ENCODE assay signal across 8 mouse cellular contexts in the genomic region with DNA sequence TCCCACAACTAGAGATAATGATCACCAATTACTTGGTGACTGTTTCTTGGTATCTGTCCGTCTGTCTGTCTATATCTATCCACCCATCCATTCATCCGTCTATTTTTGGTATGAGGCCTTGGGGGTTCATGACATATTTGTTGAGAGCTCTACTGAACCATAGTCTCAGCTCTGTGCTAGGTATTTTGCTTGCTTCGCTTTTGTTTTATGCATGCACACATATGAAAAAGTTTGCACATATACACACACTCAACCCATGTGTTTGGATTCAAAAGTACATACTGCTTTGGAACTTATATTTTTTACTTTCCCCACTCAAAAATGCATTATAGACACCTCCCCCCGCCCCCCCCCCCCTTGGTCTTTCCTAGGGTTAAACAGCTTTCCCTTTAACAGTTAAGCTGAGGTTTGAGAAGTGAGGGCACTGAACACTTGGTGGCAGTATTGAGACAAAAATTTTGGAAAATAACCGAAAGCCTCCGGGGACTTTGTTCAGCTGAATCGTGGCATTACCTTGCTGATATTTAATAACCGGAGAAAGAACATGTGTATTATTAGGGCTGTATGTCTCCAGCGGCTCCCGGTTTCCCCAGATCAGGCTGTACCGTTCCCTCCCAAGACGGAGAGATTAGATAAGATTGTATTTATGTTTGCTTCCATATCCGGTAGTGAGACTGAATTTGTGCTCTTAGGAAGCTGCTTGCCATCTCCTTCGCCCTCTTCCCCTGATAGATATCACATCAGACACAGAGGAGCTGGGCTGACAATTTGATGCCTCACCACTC. TPM values are rescaled to one million over a fixed set of nuclear protein-coding genes. Genes with fewer than 3 reads are reported as not detected.
DNase-seq lines count a peak whose midpoint lies in the region; ATAC-seq lines count a peak whose summit lies in the region.

No protein-coding gene starts in this region.

- no peaks in the 10 kb centered on the region for H3K27me3 ChIP-seq in forebrain, embryonic 12.5 days
- peaks cover 25% of the 10 kb centered on the region for H3K27me3 ChIP-seq in megakaryocyte, embryonic 14.5 days (replicated peaks)

- DNase-seq in heart, adult 8-10 months (ENCODE audit: low spot score), result peak; percentile 9
- DNase-seq in heart, adult 9 months (ENCODE audit: low spot score in 2 of 2), result no peak
- DNase-seq in c-Kit-positive CD71-positive TER-119-negative erythroid progenitor cells, embryonic 14.5 days (ENCODE audit: low read depth), result peak; percentile 17
- DNase-seq in hindlimb bud, embryonic 11.5 days (ENCODE audit: extremely low spot score, low read depth, low spot score), result peak; percentile 49
- DNase-seq in left cerebral cortex, adult 8-10 months (ENCODE audit: low spot score in 2 of 2), result peak; percentile 16 to 37
- DNase-seq in skeletal muscle tissue, adult 2 months (ENCODE audit: low read depth, low spot score), result peak; percentile 10

- peak; percentile 36; the same call in 1 of the 2 replicates for ATAC-seq in forebrain, embryonic 12.5 days (ENCODE audit: low FRiP score)

- H3K27ac ChIP-seq in forebrain, embryonic 12.5 days, result no peak overlapping the region

- WGBS in forebrain, embryonic 12.5 days, result 23% methylated on average over 14 of the region's 14 CpGs

- peak overlapping the region; percentile 55 for H3K4me2 ChIP-seq in forebrain, embryonic 12.5 days

- peak overlapping the region; percentile 51; the same call in 1 of the 2 replicates for H3K9ac ChIP-seq in forebrain, embryonic 12.5 days

- 0 out of 2 replicates have a peak, but pooled peaks cover 4% of the 10 kb centered on the region for H3K4me1 ChIP-seq in forebrain, embryonic 12.5 days
- H3K4me1 ChIP-seq in megakaryocyte, embryonic 14.5 days, result peaks cover 17% of the 10 kb centered on the region

- no peaks in the 10 kb centered on the region for H3K9me3 ChIP-seq in forebrain, embryonic 12.5 days
- H3K9me3 ChIP-seq in megakaryocyte, embryonic 14.5 days, result no peaks in the 10 kb centered on the region

- no peaks in the 10 kb centered on the region for H3K36me3 ChIP-seq in forebrain, embryonic 12.5 days (replicated peaks)
- no peaks in the 10 kb centered on the region for H3K36me3 ChIP-seq in megakaryocyte, embryonic 14.5 days (replicated peaks; ENCODE audit: low read length)

- peak overlapping the region; percentile 37 for H3K4me3 ChIP-seq in forebrain, embryonic 12.5 days (replicated peaks)
- peak overlapping the region; percentile 88 for H3K4me3 ChIP-seq in megakaryocyte, embryonic 14.5 days (replicated peaks)

RNA-seq across cellular contexts. Expression of gene Sln, which starts 20.7 kb away (rescaled TPM):
- total RNA-seq in heart, adult 8-10 months (2022), result 100 to 1,000 TPM in 2 of 4 experiments, 10 to 100 TPM in 2; 73.3 to 116 (median 93.1) TPM
- polyA plus RNA-seq in forebrain, embryonic 12.5 days (2016; fragmentation: Nextera tagmentation; extraction: Ambion mirVana), result 0.42 TPM in 1 of 2 replicates, not detected in the other
- total RNA-seq in left cerebral cortex, adult 8-10 months (2022), result under 1 TPM in 3 of 4 experiments, not detected in 1; 0.30 to 0.55 (median 0.37) TPM
- not detected in 2 replicates for polyA plus RNA-seq in megakaryocyte, embryonic 14.5 days (2012; ENCODE audit: insufficient read depth, low replicate concordance)

RNA-seq across cellular contexts. Expression of gene Slc35f2, which starts 57.9 kb away (rescaled TPM):
- total RNA-seq in heart, adult 8-10 months (2022), result under 1 TPM in 1 of 4 experiments, not detected in 3; 0.11 TPM
- 3.2 and 3.8 TPM in 2 replicates for polyA plus RNA-seq in forebrain, embryonic 12.5 days (2016; fragmentation: Nextera tagmentation; extraction: Ambion mirVana)
- 1 to 10 TPM; 3.0 to 4.1 (median 3.2) TPM for total RNA-seq in left cerebral cortex, adult 8-10 months (2022)
- polyA plus RNA-seq in megakaryocyte, embryonic 14.5 days (2012; ENCODE audit: insufficient read depth, low replicate concordance), result 0.67 TPM in 1 of 2 replicates, not detected in the other

Comparison
In these comparisons a context has a peak if more than half of its experiments do, and no peak if none do; other contexts are left out.
1. DNase-seq: peak in heart, adult 8-10 months (single experiment), c-Kit-positive CD71-positive TER-119-negative erythroid progenitor cells, embryonic 14.5 days (single experiment), hindlimb bud, embryonic 11.5 days (single experiment), left cerebral cortex, adult 8-10 months (2 of 2) and skeletal muscle tissue, adult 2 months (single experiment); none in heart, adult 9 months (0 of 2).
2. RNA of gene Sln, which starts 20.7 kb away (total RNA-seq): 73.3 to 116 TPM in heart, adult 8-10 months; 0.30 to 0.55 TPM in left cerebral cortex, adult 8-10 months; every median in the first group is over 10 times any median in the second.